Mouse (Mus musculus): ENCODE results near the gene Them4. TPM values are rescaled to one million over a fixed set of nuclear protein-coding genes. Genes with fewer than 3 reads are reported as not detected.

The Them4 gene
- polyA plus RNA-seq, 1 experiment from 2014 or later: 11.1 TPM

GRCm38 (mm10) chr3:94373597-94374011, 63.7 kb downstream of the Them4 start:
- peaks cover 11 to 21% of the 10 kb centered on the region in 2 experiments; a peak in 3 of 4 replicates for H3K4me1 ChIP-seq (ENCODE audit: control insufficient read depth in 2 of 2, insufficient read depth in 2 of 2, low read length in 2 of 2)
- peak overlapping the region; percentile 36 for H3K9ac ChIP-seq (ENCODE audit: low read length)
- H3K27ac ChIP-seq (replicated peaks in 1 of 2; ENCODE audit: control insufficient read depth in 1 of 2, insufficient read depth in 1 of 2, low read depth in 2 of 2, low read length in 2 of 2): no peak overlapping the region
- no peaks in the 10 kb centered on the region for H3K36me3 ChIP-seq (ENCODE audit: control insufficient read depth, insufficient read depth, low read length)
- 0% methylated on average over 5 of the region's 5 CpGs for WGBS
- peak overlapping the region; percentile 58 for H3K4me2 ChIP-seq (ENCODE audit: low read length)
- ATAC-seq (ENCODE audit: insufficient number of reproducible peaks, insufficient read depth, low FRiP score, low read depth): peak; percentile 29; the same call in 1 of the 2 replicates
- H3K27me3 ChIP-seq (ENCODE audit: control insufficient read depth, insufficient read depth, low read length): peaks cover 3% of the 10 kb centered on the region; the same call in 1 of the 2 replicates
- peak overlapping the region in 1 of 2 experiments; percentile 27; a peak in 2 of 4 replicates for H3K4me3 ChIP-seq (ENCODE audit: control insufficient read depth in 1 of 2, insufficient read depth in 1 of 2, low read depth in 1 of 2, low read length in 2 of 2)
- H3K9me3 ChIP-seq (ENCODE audit: control insufficient read depth, low read length): no peaks in the 10 kb centered on the region

- H3K4me2 ChIP-seq (ENCODE audit: low read length): no peak overlapping the region
- no peaks in the 10 kb centered on the region for H3K9me3 ChIP-seq (ENCODE audit: control insufficient read depth, low read length)
- H3K9ac ChIP-seq (ENCODE audit: low read length): no peak overlapping the region
- H3K4me1 ChIP-seq (ENCODE audit: control insufficient read depth in 2 of 2, insufficient read depth in 2 of 2, low read length in 2 of 2): peaks cover 11 to 21% of the 10 kb centered on the region in 2 experiments; a peak in 3 of 4 replicates
- no peak for ATAC-seq (ENCODE audit: insufficient number of reproducible peaks, insufficient read depth, low FRiP score, low read depth)
- H3K4me3 ChIP-seq (ENCODE audit: control insufficient read depth in 1 of 2, insufficient read depth in 1 of 2, low read depth in 1 of 2, low read length in 2 of 2): no peak overlapping the region
- no peak overlapping the region for H3K27ac ChIP-seq (replicated peaks in 1 of 2; ENCODE audit: control insufficient read depth in 1 of 2, insufficient read depth in 1 of 2, low read depth in 2 of 2, low read length in 2 of 2)
- H3K27me3 ChIP-seq (ENCODE audit: control insufficient read depth, insufficient read depth, low read length): peaks cover 3% of the 10 kb centered on the region; the same call in 1 of the 2 replicates
- no peaks in the 10 kb centered on the region for H3K36me3 ChIP-seq (ENCODE audit: control insufficient read depth, insufficient read depth, low read length)
Measured at GRCm38 (mm10) chr3:94374636-94375035, 64.7 kb downstream of the Them4 start.

DNA sequence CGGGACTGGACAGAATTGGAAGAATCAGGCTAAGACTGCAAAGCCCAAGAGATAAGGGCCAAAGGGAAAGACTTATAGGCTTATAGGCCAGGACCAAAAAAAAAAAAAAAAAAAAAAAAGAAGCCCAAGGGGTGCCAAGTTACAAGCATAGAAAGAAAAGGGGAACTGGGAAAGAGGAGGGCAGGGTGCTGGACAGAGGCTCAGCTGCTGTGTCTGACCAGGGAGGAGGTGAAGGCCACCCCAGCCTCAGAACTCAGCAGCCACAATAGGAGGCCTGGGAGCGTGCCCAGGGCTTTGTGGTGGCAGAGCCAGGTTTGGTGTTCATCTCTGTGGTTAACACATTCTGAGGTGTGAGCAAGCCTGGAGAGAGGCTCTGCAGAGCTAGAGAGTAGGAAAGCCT, 65.3 kb downstream of the Them4 start:
- Histone ChIP-seq H3K36me3 (ENCODE audit: control insufficient read depth, insufficient read depth, low read length) (no peaks in the 10 kb centered on the region), H3K27me3 (ENCODE audit: control insufficient read depth, insufficient read depth, low read length) (peaks cover 3% of the 10 kb centered on the region; the same call in 1 of the 2 replicates), H3K4me1 (ENCODE audit: control insufficient read depth in 2 of 2, insufficient read depth in 2 of 2, low read length in 2 of 2) (peaks cover 11 to 21% of the 10 kb centered on the region in 2 experiments; a peak in 3 of 4 replicates), H3K9ac (ENCODE audit: low read length) (no peak overlapping the region), H3K27ac (replicated peaks in 1 of 2; ENCODE audit: control insufficient read depth in 1 of 2, insufficient read depth in 1 of 2, low read depth in 2 of 2, low read length in 2 of 2) (no peak overlapping the region), H3K4me3 (ENCODE audit: control insufficient read depth in 1 of 2, insufficient read depth in 1 of 2, low read depth in 1 of 2, low read length in 2 of 2) (no peak overlapping the region), H3K4me2 (ENCODE audit: low read length) (no peak overlapping the region), H3K9me3 (ENCODE audit: control insufficient read depth, low read length) (no peaks in the 10 kb centered on the region)
- no peak for ATAC-seq (ENCODE audit: insufficient number of reproducible peaks, insufficient read depth, low FRiP score, low read depth)
- WGBS: 62% methylated on average over 2 of the region's 2 CpGs

- Histone ChIP-seq H3K27me3 (ENCODE audit: control insufficient read depth, insufficient read depth, low read length) (peaks cover 3% of the 10 kb centered on the region; the same call in 1 of the 2 replicates), H3K36me3 (ENCODE audit: control insufficient read depth, insufficient read depth, low read length) (no peaks in the 10 kb centered on the region), H3K27ac (replicated peaks in 1 of 2; ENCODE audit: control insufficient read depth in 1 of 2, insufficient read depth in 1 of 2, low read depth in 2 of 2, low read length in 2 of 2) (no peak overlapping the region), H3K9me3 (ENCODE audit: control insufficient read depth, low read length) (no peaks in the 10 kb centered on the region), H3K4me2 (ENCODE audit: low read length) (no peak overlapping the region), H3K4me3 (ENCODE audit: control insufficient read depth in 1 of 2, insufficient read depth in 1 of 2, low read depth in 1 of 2, low read length in 2 of 2) (no peak overlapping the region), H3K9ac (ENCODE audit: low read length) (no peak overlapping the region), H3K4me1 (ENCODE audit: control insufficient read depth in 2 of 2, insufficient read depth in 2 of 2, low read length in 2 of 2) (peaks cover 11 to 21% of the 10 kb centered on the region in 2 experiments; a peak in 3 of 4 replicates)
- 38% methylated on average over 5 of the region's 5 CpGs for WGBS
- ATAC-seq (ENCODE audit: insufficient number of reproducible peaks, insufficient read depth, low FRiP score, low read depth): no peak
Measured at GRCm38 (mm10) chr3:94375861-94376260, 66.0 kb downstream of the Them4 start.

DNA sequence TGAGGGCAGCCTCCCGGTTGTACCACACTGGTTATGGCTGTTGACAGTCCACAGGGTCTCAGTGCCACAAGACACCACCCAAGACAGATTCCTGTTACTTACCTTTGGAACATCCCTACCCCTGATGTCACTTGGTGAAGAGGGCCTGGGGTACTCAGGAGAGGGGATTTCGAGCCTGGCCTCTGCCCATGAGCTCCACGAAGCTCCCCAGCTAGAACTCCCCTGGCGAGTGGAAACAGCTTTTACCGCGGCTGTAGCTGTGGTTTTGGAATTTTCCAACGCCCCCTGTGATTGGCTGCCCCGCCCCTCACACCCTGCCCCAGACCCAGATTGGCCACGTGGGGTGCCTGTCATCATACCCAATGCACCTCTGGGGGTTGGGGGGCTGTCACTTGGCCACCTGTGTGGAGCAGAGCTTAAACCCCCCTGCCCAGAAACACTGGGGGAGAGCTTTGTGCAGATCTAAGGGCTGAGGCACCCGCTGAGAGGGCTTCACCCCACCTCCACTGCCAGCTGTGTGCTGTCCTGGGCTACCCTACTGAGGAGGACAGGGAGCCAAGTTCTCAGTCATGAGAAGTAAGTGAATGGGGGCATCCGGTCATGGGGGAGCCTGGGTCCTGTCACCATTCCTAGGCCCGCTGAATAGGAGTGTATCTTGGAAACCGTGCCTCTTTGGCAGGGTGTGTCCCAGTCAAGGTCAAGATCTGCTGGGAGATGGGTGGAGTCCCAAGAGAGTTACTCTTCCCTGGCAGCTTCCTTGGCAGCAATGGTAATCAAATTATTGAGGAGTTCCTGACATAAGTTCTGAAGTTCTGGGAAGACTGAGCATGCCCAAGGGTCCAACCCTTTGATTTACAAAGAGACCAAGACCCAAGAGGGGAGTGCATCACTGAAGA, 67.4 kb downstream of the Them4 start:
- Histone ChIP-seq H3K4me2 (ENCODE audit: low read length) (no peak overlapping the region), H3K9ac (ENCODE audit: low read length) (no peak overlapping the region), H3K4me3 (ENCODE audit: control insufficient read depth in 1 of 2, insufficient read depth in 1 of 2, low read depth in 1 of 2, low read length in 2 of 2) (no peak overlapping the region), H3K27me3 (ENCODE audit: control insufficient read depth, insufficient read depth, low read length) (peaks cover 3% of the 10 kb centered on the region; the same call in 1 of the 2 replicates), H3K4me1 (ENCODE audit: control insufficient read depth in 2 of 2, insufficient read depth in 2 of 2, low read length in 2 of 2) (peaks cover 8 to 11% of the 10 kb centered on the region in 2 experiments; a peak in 3 of 4 replicates), H3K27ac (replicated peaks in 1 of 2; ENCODE audit: control insufficient read depth in 1 of 2, insufficient read depth in 1 of 2, low read depth in 2 of 2, low read length in 2 of 2) (no peak overlapping the region), H3K36me3 (ENCODE audit: control insufficient read depth, insufficient read depth, low read length) (no peaks in the 10 kb centered on the region), H3K9me3 (ENCODE audit: control insufficient read depth, low read length) (no peaks in the 10 kb centered on the region)
- WGBS: 11% methylated on average over 13 of the region's 13 CpGs
- ATAC-seq (ENCODE audit: insufficient number of reproducible peaks, insufficient read depth, low FRiP score, low read depth): no peak

DNA sequence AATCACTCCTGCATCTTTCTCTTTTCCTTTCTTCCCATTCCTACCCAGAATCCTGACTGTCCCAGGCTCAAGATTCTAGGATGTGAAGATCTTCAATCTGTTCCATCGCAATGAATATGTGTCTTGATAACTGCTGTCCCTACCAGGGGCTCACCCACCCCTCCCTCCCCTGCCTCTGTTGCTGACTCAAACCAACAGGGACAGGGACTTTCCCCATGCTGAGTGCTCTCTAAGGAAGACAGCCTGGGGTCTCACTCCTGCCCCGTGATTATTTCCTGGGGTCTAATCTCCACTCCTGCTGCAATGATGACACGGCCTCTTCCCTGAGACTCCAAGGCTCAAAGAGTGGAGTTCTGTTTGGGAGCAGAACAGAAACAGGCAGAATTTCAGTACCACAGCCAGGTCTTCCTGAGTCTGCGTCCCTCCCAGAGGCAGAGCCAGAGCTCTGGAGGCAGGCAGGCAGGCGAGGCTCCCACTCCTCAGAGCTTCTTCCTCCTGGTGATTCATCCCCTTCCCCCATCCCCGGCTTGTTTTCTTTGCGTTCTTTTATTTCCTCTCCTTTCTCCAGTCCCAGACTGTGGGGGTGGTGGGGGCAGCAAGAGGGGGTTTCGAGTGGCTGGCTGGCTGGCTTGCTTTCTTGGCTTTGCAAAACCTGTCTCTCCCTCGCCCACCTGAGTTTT, 70.1 kb downstream of the Them4 start:
- Histone ChIP-seq H3K4me1 (ENCODE audit: control insufficient read depth in 2 of 2, insufficient read depth in 2 of 2, low read length in 2 of 2) (no peaks in the 10 kb centered on the region; a peak in 1 of 4 replicates), H3K9me3 (ENCODE audit: control insufficient read depth, low read length) (no peaks in the 10 kb centered on the region), H3K27me3 (ENCODE audit: control insufficient read depth, insufficient read depth, low read length) (peaks cover 3% of the 10 kb centered on the region; the same call in 1 of the 2 replicates), H3K36me3 (ENCODE audit: control insufficient read depth, insufficient read depth, low read length) (no peaks in the 10 kb centered on the region), H3K27ac (replicated peaks in 1 of 2; ENCODE audit: control insufficient read depth in 1 of 2, insufficient read depth in 1 of 2, low read depth in 2 of 2, low read length in 2 of 2) (no peak overlapping the region), H3K4me2 (ENCODE audit: low read length) (no peak overlapping the region), H3K9ac (ENCODE audit: low read length) (no peak overlapping the region), H3K4me3 (ENCODE audit: control insufficient read depth in 1 of 2, insufficient read depth in 1 of 2, low read depth in 1 of 2, low read length in 2 of 2) (no peak overlapping the region)
- WGBS: 16% methylated on average over 9 of the region's 9 CpGs
- ATAC-seq (ENCODE audit: insufficient number of reproducible peaks, insufficient read depth, low FRiP score, low read depth): no peak
